Mouse (Mus musculus): Measurements from ENCODE around the gene Avl9.

The Avl9 gene

GRCm38 (mm10) chr6:56714574-56715269 is at the start of gene Avl9:
Avl9 (plus strand) TSS chr6:56714899.
- peak; percentile 98 for DNase-seq (ENCODE audit: low read depth)

- no peak for DNase-seq (ENCODE audit: low read depth)
These were observed 26.5 kb upstream of the Avl9 start for GRCm38 (mm10) chr6:56688238-56688637.

GRCm38 (mm10) chr6:56691205-56691604 is 23.5 kb upstream of the Avl9 start:
- DNase-seq (ENCODE audit: low read depth) = peak; percentile 81

- DNase-seq (ENCODE audit: low read depth) = no peak
These were observed 22.3 kb upstream of the Avl9 start for GRCm38 (mm10) chr6:56692445-56692844.

GRCm38 (mm10) chr6:56703931-56704900 is 10.5 kb upstream of the Avl9 start, which contains the start of gene Lsm5:
Lsm5 (minus strand) TSS chr6:56704710.
- DNase-seq (ENCODE audit: low read depth) = peak; percentile 93

- no peak for DNase-seq (ENCODE audit: low read depth)
These were observed 519 bp upstream of the Avl9 start for GRCm38 (mm10) chr6:56714186-56714573.

GRCm38 (mm10) chr6:56715270-56715666 is 569 bp downstream of the Avl9 start:
- DNase-seq (ENCODE audit: low read depth) = peak; percentile 76

- DNase-seq (ENCODE audit: low read depth) = no peak
These were observed 4.4 kb downstream of the Avl9 start for GRCm38 (mm10) chr6:56719071-56719470.

- no peak for DNase-seq (ENCODE audit: low read depth)
These were observed 6.2 kb downstream of the Avl9 start for GRCm38 (mm10) chr6:56720877-56721276.

GRCm38 (mm10) chr6:56732545-56732944 is 17.8 kb downstream of the Avl9 start:
- no peak for DNase-seq (ENCODE audit: low read depth)

- DNase-seq (ENCODE audit: low read depth) = peak; percentile 69
These were observed 31.3 kb downstream of the Avl9 start for GRCm38 (mm10) chr6:56745950-56746543.

- no peak for DNase-seq (ENCODE audit: low read depth)
These were observed 39.0 kb downstream of the Avl9 start for GRCm38 (mm10) chr6:56753719-56754118.

- no peak for DNase-seq (ENCODE audit: low read depth)
These were observed 41.4 kb downstream of the Avl9 start for GRCm38 (mm10) chr6:56756117-56756516.

- no peak for DNase-seq (ENCODE audit: low read depth)
These were observed 44.6 kb downstream of the Avl9 start for GRCm38 (mm10) chr6:56759324-56759723.

GRCm38 (mm10) chr6:56765265-56765664 is 50.6 kb downstream of the Avl9 start:
- DNase-seq (ENCODE audit: low read depth) = no peak

- no peak for DNase-seq (ENCODE audit: low read depth)
These were observed 51.0 kb downstream of the Avl9 start for GRCm38 (mm10) chr6:56765696-56766095.

- DNase-seq (ENCODE audit: low read depth) = no peak
These were observed 61.1 kb downstream of the Avl9 start for GRCm38 (mm10) chr6:56775816-56776215.

- no peak for DNase-seq (ENCODE audit: low read depth)
These were observed 64.9 kb downstream of the Avl9 start for GRCm38 (mm10) chr6:56779636-56780035.

- DNase-seq (ENCODE audit: low read depth) = no peak
These were observed 69.0 kb downstream of the Avl9 start for GRCm38 (mm10) chr6:56783561-56784272.

GRCm38 (mm10) chr6:56785068-56785467 is 70.4 kb downstream of the Avl9 start:
- DNase-seq (ENCODE audit: low read depth) = peak; percentile 83

GRCm38 (mm10) chr6:56787668-56788067 is 73.0 kb downstream of the Avl9 start:
- no peak for DNase-seq (ENCODE audit: low read depth)

- no peak for DNase-seq (ENCODE audit: low read depth)
These were observed 74.6 kb downstream of the Avl9 start for GRCm38 (mm10) chr6:56789336-56789735.
